Mouse (Mus musculus) forebrain, embryonic 13.5 days (tissue): ENCODE measurements around the gene Lonp1. TPM values are rescaled to one million over a fixed set of nuclear protein-coding genes. Genes with fewer than 3 reads are reported as not detected.

Source experiments
- ATAC-seq: fragments of 200-750 bp; cut with Nextera tagmentation; 2 replicates; pipeline ENCODE4 v1.8.0; 2017
- H3K27ac ChIP-seq: fragments of 300-500 bp; sonication (generic); 2 replicates; pipeline ENCODE4 v1.5.1; 2015; ENCODE audit warnings: inconsistent platforms, mild to moderate bottlenecking, moderate library complexity
- H3K27me3 ChIP-seq: fragments of 300-500 bp; sonication (generic); 2 replicates; pipeline ENCODE4 v1.6.1; 2015; ENCODE audit warnings: mild to moderate bottlenecking, inconsistent platforms
- H3K36me3 ChIP-seq: fragments of 300-500 bp; sonication (generic); 2 replicates; pipeline ENCODE4 v1.6.1; 2015; ENCODE audit warnings: mild to moderate bottlenecking, inconsistent platforms; ENCODE audit not compliant: poor library complexity, severe bottlenecking
- H3K4me1 ChIP-seq: fragments of 300-500 bp; sonication (generic); 2 replicates; pipeline ENCODE4 v1.6.1; 2015; ENCODE audit warnings: inconsistent platforms
- H3K4me2 ChIP-seq: fragments of 300-500 bp; sonication (generic); 2 replicates; pipeline ENCODE4 v1.6.1; 2015; ENCODE audit warnings: inconsistent platforms, mild to moderate bottlenecking, moderate library complexity
- H3K4me3 ChIP-seq: fragments of 300-500 bp; sonication (generic); 2 replicates; pipeline ENCODE4 v1.5.1; 2015; ENCODE audit warnings: mild to moderate bottlenecking, inconsistent platforms
- H3K9ac ChIP-seq: fragments of 300-500 bp; sonication (generic); 2 replicates; pipeline ENCODE4 v1.6.1; 2015; ENCODE audit warnings: mild to moderate bottlenecking, inconsistent platforms
- H3K9me3 ChIP-seq: fragments of 300-500 bp; sonication (generic); replicated peaks from 2 replicates; pipeline ENCODE4 v1.6.1; 2016; ENCODE audit warnings: inconsistent platforms
- WGBS: fragments of 180-500 bp; shearing (Covaris S2); methylation state at CpG from one replicate; pipeline ENCODE4 v1.1.7; 2015; 5-methylcytosine and 5-hydroxymethylcytosine counted together
- polyA plus RNA-seq: library from polyadenylated mRNA; unstranded; fragments of >200 nt; fragmentation: Nextera tagmentation; extraction: Ambion mirVana; gene quantifications from 2 replicates; pipeline ENCODE4 v1.2.1, GENCODE M21; 2015

Lonp1 gene
- polyA plus RNA-seq, 1 experiment from 2014 or later: 41.2 TPM

- Histone ChIP-seq H3K4me3 (peak overlapping the region; percentile 61), H3K9ac (peak overlapping the region; percentile 89), H3K27ac (0 out of 2 replicates have a peak overlapping the region, but pooled peaks have one; percentile 93), H3K36me3 (peaks cover 69% of the 10 kb centered on the region), H3K4me1 (peaks cover 52% of the 10 kb centered on the region), H3K4me2 (peak overlapping the region; percentile 86), H3K27me3 (no peaks in the 10 kb centered on the region), H3K9me3 (no peaks in the 10 kb centered on the region)
- WGBS: 72% methylated on average over 1 of the region's 1 CpGs
- no peak for ATAC-seq
Measured at GRCm38 (mm10) chr17:56583071-56583470, 43.6 kb downstream of the Lonp1 start.

- H3K4me3 ChIP-seq: no peak overlapping the region
- no peak for ATAC-seq
- H3K9ac ChIP-seq: no peak overlapping the region
- H3K4me1 ChIP-seq: peaks cover 6% of the 10 kb centered on the region; the same call in 1 of the 2 replicates
- H3K4me2 ChIP-seq: no peak overlapping the region
- no peak overlapping the region for H3K27ac ChIP-seq
- 94% methylated on average over 3 of the region's 3 CpGs for WGBS
- peaks cover 95% of the 10 kb centered on the region for H3K36me3 ChIP-seq
- H3K9me3 ChIP-seq: no peaks in the 10 kb centered on the region
- H3K27me3 ChIP-seq: no peaks in the 10 kb centered on the region
Measured at GRCm38 (mm10) chr17:56572939-56573338, 53.7 kb downstream of the Lonp1 start.

- Histone ChIP-seq H3K27ac (no peak overlapping the region), H3K4me2 (no peak overlapping the region), H3K27me3 (no peaks in the 10 kb centered on the region), H3K4me3 (no peak overlapping the region), H3K9me3 (no peaks in the 10 kb centered on the region), H3K9ac (no peak overlapping the region), H3K36me3 (peaks cover 95% of the 10 kb centered on the region), H3K4me1 (peaks cover 6% of the 10 kb centered on the region; the same call in 1 of the 2 replicates)
- ATAC-seq: no peak; the same call in 1 of the 2 replicates
- 34% methylated on average over 1 of the region's 1 CpGs for WGBS
Measured at GRCm38 (mm10) chr17:56572154-56572553, 54.5 kb downstream of the Lonp1 start.

- no peak for ATAC-seq
- H3K4me2 ChIP-seq: no peak overlapping the region
- no peak overlapping the region for H3K27ac ChIP-seq
- WGBS: 92% methylated on average over 4 of the region's 4 CpGs
- no peak overlapping the region for H3K4me3 ChIP-seq
- H3K4me1 ChIP-seq: peaks cover 6% of the 10 kb centered on the region; the same call in 1 of the 2 replicates
- H3K27me3 ChIP-seq: no peaks in the 10 kb centered on the region
- peaks cover 98% of the 10 kb centered on the region for H3K36me3 ChIP-seq
- H3K9me3 ChIP-seq: no peaks in the 10 kb centered on the region
- H3K9ac ChIP-seq: no peak overlapping the region
Measured at GRCm38 (mm10) chr17:56570287-56570686, 56.4 kb downstream of the Lonp1 start.

GRCm38 (mm10) chr17:56567370-56567769 is 59.3 kb downstream of the Lonp1 start:
- no peak for ATAC-seq
- Histone ChIP-seq H3K9me3 (no peaks in the 10 kb centered on the region), H3K36me3 (peaks cover 100% of the 10 kb centered on the region), H3K27me3 (no peaks in the 10 kb centered on the region), H3K4me2 (no peak overlapping the region), H3K4me3 (no peak overlapping the region), H3K4me1 (peaks cover 2% of the 10 kb centered on the region; the same call in 1 of the 2 replicates), H3K9ac (no peak overlapping the region), H3K27ac (no peak overlapping the region)
- 96% methylated on average over 4 of the region's 4 CpGs for WGBS

GRCm38 (mm10) chr17:56566918-56567317 is 59.8 kb downstream of the Lonp1 start:
- H3K27ac ChIP-seq: no peak overlapping the region
- WGBS: 93% methylated on average over 5 of the region's 5 CpGs
- no peak for ATAC-seq
- H3K27me3 ChIP-seq: no peaks in the 10 kb centered on the region
- no peaks in the 10 kb centered on the region for H3K4me1 ChIP-seq
- H3K36me3 ChIP-seq: peaks cover 100% of the 10 kb centered on the region
- no peak overlapping the region for H3K4me2 ChIP-seq
- H3K9ac ChIP-seq: no peak overlapping the region
- no peaks in the 10 kb centered on the region for H3K9me3 ChIP-seq
- H3K4me3 ChIP-seq: no peak overlapping the region

GRCm38 (mm10) chr17:56566293-56566692 is 60.4 kb downstream of the Lonp1 start:
- no peaks in the 10 kb centered on the region for H3K27me3 ChIP-seq
- H3K9me3 ChIP-seq: no peaks in the 10 kb centered on the region
- no peak overlapping the region for H3K9ac ChIP-seq
- H3K27ac ChIP-seq: no peak overlapping the region
- WGBS: 93% methylated on average over 29 of the region's 29 CpGs
- ATAC-seq: no peak
- H3K4me2 ChIP-seq: no peak overlapping the region
- H3K36me3 ChIP-seq: peaks cover 100% of the 10 kb centered on the region
- no peak overlapping the region for H3K4me3 ChIP-seq
- no peaks in the 10 kb centered on the region for H3K4me1 ChIP-seq

Other genes starting within 250 kb of the Lonp1 start
- gene Ptprs, start 150.4 kb downstream of the Lonp1 start, polyA plus RNA-seq: 276 and 292 TPM in 2 replicates
- gene Znrf4, start 114.5 kb downstream of the Lonp1 start, polyA plus RNA-seq: 0.14 TPM in 1 of 2 replicates, not detected in the other
- gene Gm20219, start 72.5 kb downstream of the Lonp1 start, polyA plus RNA-seq: 1.2 and 1.7 TPM in 2 replicates
- 77.9 and 84.3 TPM in 2 replicates for gene Safb2, start 42.3 kb downstream of the Lonp1 start, polyA plus RNA-seq
- 126 and 135 TPM in 2 replicates for gene Safb, start 42.1 kb downstream of the Lonp1 start, polyA plus RNA-seq
- gene 2410015M20Rik, start 17.1 kb downstream of the Lonp1 start, polyA plus RNA-seq: 212 and 224 TPM in 2 replicates
- 1,314 and 1,523 TPM in 2 replicates for gene Rpl36, start 13.5 kb downstream of the Lonp1 start, polyA plus RNA-seq
- gene Catsperd, start 1.3 kb upstream of the Lonp1 start, polyA plus RNA-seq: 0.58 and 0.70 TPM in 2 replicates
- gene Ranbp3, start 46.4 kb upstream of the Lonp1 start, polyA plus RNA-seq: 112 and 123 TPM in 2 replicates
- gene Ndufa11, start 90.9 kb upstream of the Lonp1 start, polyA plus RNA-seq: 433 and 459 TPM in 2 replicates
- 14.0 and 16.7 TPM in 2 replicates for gene Vmac, start 91.1 kb upstream of the Lonp1 start, polyA plus RNA-seq
- gene Nrtn, start 130.6 kb upstream of the Lonp1 start, polyA plus RNA-seq: 1.7 TPM in 2 replicates
- gene Dus3l, start 137.9 kb upstream of the Lonp1 start, polyA plus RNA-seq: 50.0 and 56.9 TPM in 2 replicates
- gene Prr22, start 143.4 kb upstream of the Lonp1 start, polyA plus RNA-seq: 1.2 and 1.3 TPM in 2 replicates
- 5.8 and 6.9 TPM in 2 replicates for gene Rfx2, start 204.1 kb upstream of the Lonp1 start, polyA plus RNA-seq
- not detected in 2 replicates for gene Acsbg2, start 247.6 kb upstream of the Lonp1 start, polyA plus RNA-seq
- gene 1700061G19Rik, start 248.6 kb upstream of the Lonp1 start, polyA plus RNA-seq: 0.33 and 0.45 TPM in 2 replicates